Mouse (Mus musculus) erythroblast, embryonic 14.5 days (primary cell): Measurements from ENCODE around the gene Znrd1as.

ENCODE experiments used
- GATA1 ChIP-seq: IDR thresholded peaks from 2 replicates; pipeline ENCODE4 v1.6.1; 2012; ENCODE audit warnings: low read length, inconsistent platforms, mixed read lengths
- TAL1 ChIP-seq: IDR thresholded peaks from 3 replicates; pipeline ENCODE4 v1.6.1; 2012; ENCODE audit warnings: low read length, inconsistent platforms, mixed read lengths

DNA sequence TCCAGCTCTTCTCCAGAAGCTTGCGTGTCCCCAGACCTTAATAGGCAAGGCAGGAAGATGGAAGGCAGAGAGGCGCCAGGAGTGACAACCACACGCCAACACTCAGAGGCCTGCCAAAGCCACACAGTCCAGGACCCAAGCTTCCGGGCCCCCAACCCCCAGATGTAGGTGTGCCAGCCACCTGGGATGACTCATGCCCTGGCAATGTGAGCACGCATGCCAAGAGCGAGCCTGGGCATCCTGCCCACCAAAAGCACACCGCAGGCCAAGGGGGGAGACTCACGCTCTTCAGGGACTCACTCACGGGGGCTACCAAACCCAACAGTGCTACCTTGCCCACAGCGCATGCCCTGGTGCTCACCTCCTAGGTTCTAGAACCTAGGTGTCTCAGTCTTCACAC lies 16.0 kb upstream of the Znrd1as start:
- TF ChIP-seq GATA1 (no peak), TAL1 (no peak)
